ENCODE assay signal across 8 mouse cellular contexts in genomic region chr17:17373918-17374910, GRCm38 (mm10). TPM values are rescaled to one million over a fixed set of nuclear protein-coding genes. Genes with fewer than 3 reads are reported as not detected.
DNase-seq lines count a peak whose midpoint lies in the region; ATAC-seq lines count a peak whose summit lies in the region.

TSS of gene Riok2 (plus strand) at chr17:17374309.

- peaks cover 0 to 9% of the 10 kb centered on the region in 2 experiments; a peak in 1 of 4 replicates for H3K4me1 ChIP-seq in heart, embryonic 14.5 days (ENCODE audit: control insufficient read depth in 2 of 2, insufficient read depth in 2 of 2, low read length in 2 of 2)
- H3K4me1 ChIP-seq in liver, embryonic 13.5 days (replicated peaks) = peaks cover 26% of the 10 kb centered on the region
- no peaks in the 10 kb centered on the region for H3K4me1 ChIP-seq in stomach, embryonic 16.5 days (ENCODE audit: control insufficient read depth, insufficient read depth, low read length)

- peak within 1 kb of the TSS; percentile 90 for H3K9ac ChIP-seq in heart, embryonic 14.5 days (ENCODE audit: low read length)
- H3K9ac ChIP-seq in liver, embryonic 13.5 days = peak within 1 kb of the TSS; percentile 80
- H3K9ac ChIP-seq in stomach, embryonic 16.5 days (ENCODE audit: low read length) = peak within 1 kb of the TSS; percentile 84

- no peaks in the 10 kb centered on the region for H3K9me3 ChIP-seq in heart, embryonic 14.5 days (ENCODE audit: control insufficient read depth, low read length)
- no peaks in the 10 kb centered on the region for H3K9me3 ChIP-seq in liver, embryonic 13.5 days (replicated peaks)
- no peaks in the 10 kb centered on the region for H3K9me3 ChIP-seq in stomach, embryonic 16.5 days (replicated peaks; ENCODE audit: control insufficient read depth, low read length)

- peak; percentile 94 for ATAC-seq in CD4-positive, CD25-positive, alpha-beta regulatory T cell, adult 4 months
- peak; percentile 97 for ATAC-seq in heart, embryonic 14.5 days (ENCODE audit: insufficient number of reproducible peaks, insufficient read depth, low FRiP score, low read depth)
- peak; percentile 98 for ATAC-seq in liver, embryonic 13.5 days (ENCODE audit: low read depth)
- peak; percentile 98 for ATAC-seq in stomach, embryonic 16.5 days (ENCODE audit: insufficient read depth, low FRiP score)

- H3K27ac ChIP-seq in heart, embryonic 14.5 days (replicated peaks in 1 of 2; ENCODE audit: control insufficient read depth in 1 of 2, insufficient read depth in 1 of 2, low read depth in 2 of 2, low read length in 2 of 2) = peak within 1 kb of the TSS; percentile 75 to 83
- H3K27ac ChIP-seq in liver, embryonic 13.5 days = peak within 1 kb of the TSS; percentile 80
- peak within 1 kb of the TSS; percentile 89 for H3K27ac ChIP-seq in stomach, embryonic 16.5 days (ENCODE audit: low read length)

- H3K27me3 ChIP-seq in heart, embryonic 14.5 days (ENCODE audit: control insufficient read depth, insufficient read depth, low read length) = no peaks in the 10 kb centered on the region
- no peaks in the 10 kb centered on the region for H3K27me3 ChIP-seq in liver, embryonic 13.5 days
- H3K27me3 ChIP-seq in stomach, embryonic 16.5 days (ENCODE audit: control insufficient read depth, insufficient read depth, low read length) = no peaks in the 10 kb centered on the region

- peaks cover 22% of the 10 kb centered on the region for H3K36me3 ChIP-seq in heart, embryonic 14.5 days (ENCODE audit: control insufficient read depth, insufficient read depth, low read length)
- H3K36me3 ChIP-seq in liver, embryonic 13.5 days = peaks cover 14% of the 10 kb centered on the region
- 0 out of 2 replicates have a peak, but pooled peaks cover 7% of the 10 kb centered on the region for H3K36me3 ChIP-seq in stomach, embryonic 16.5 days (ENCODE audit: control insufficient read depth, insufficient read depth, low read length)

- H3K4me3 ChIP-seq in heart, embryonic 14.5 days (ENCODE audit: control insufficient read depth in 1 of 2, insufficient read depth in 1 of 2, low read depth in 1 of 2, low read length in 2 of 2) = peak within 1 kb of the TSS; percentile 77 to 97
- H3K4me3 ChIP-seq in liver, embryonic 13.5 days (replicated peaks) = peak within 1 kb of the TSS; percentile 74
- H3K4me3 ChIP-seq in stomach, embryonic 16.5 days (replicated peaks; ENCODE audit: low read length) = peak within 1 kb of the TSS; percentile 83

- peak within 1 kb of the TSS; percentile 81 for H3K4me2 ChIP-seq in heart, embryonic 14.5 days (ENCODE audit: low read length)
- peak within 1 kb of the TSS; percentile 73 for H3K4me2 ChIP-seq in liver, embryonic 13.5 days
- peak within 1 kb of the TSS; percentile 60 for H3K4me2 ChIP-seq in stomach, embryonic 16.5 days (ENCODE audit: low read depth, low read length)

- under 1% methylated on average over 48 of the region's 48 CpGs for WGBS in heart, embryonic 14.5 days
- under 1% methylated on average over 48 of the region's 48 CpGs for WGBS in liver, embryonic 13.5 days (ENCODE audit: insufficient replicate concordance)
- WGBS in stomach, embryonic 16.5 days = under 1% methylated on average over 48 of the region's 48 CpGs

- peak; percentile 97 for DNase-seq in c-Kit-negative CD71-positive TER-119-positive erythroid progenitor cells, embryonic 14.5 days (ENCODE audit: low read depth, low spot score)
- DNase-seq in fibroblast of lung, adult 2 months (ENCODE audit: low read depth) = peak; percentile 100
- DNase-seq in kidney, postnatal 14 days = peak; percentile 98
- peak; percentile 88 for DNase-seq in liver, embryonic 13.5 days
- DNase-seq in neural tube, embryonic 10.5 days (ENCODE audit: extremely low spot score, low spot score) = peak; percentile 93

RNA-seq across cellular contexts. Expression of gene Riok2, which starts in this region (rescaled TPM):
- polyA plus RNA-seq in CD4-positive, CD25-positive, alpha-beta regulatory T cell, adult 4 months (2017; shearing (Covaris generic)) = 10 to 100 TPM; 35.3 to 36.4 TPM
- polyA plus RNA-seq in heart, embryonic 14.5 days (2014; fragmentation: Nextera tagmentation; extraction: Ambion mirVana) = 22.6 and 22.7 TPM in 2 replicates
- 17.0 and 19.1 TPM in 2 replicates for polyA plus RNA-seq in liver, embryonic 13.5 days (2015; fragmentation: Nextera tagmentation; extraction: Ambion mirVana)
- polyA plus RNA-seq in stomach, embryonic 16.5 days (2015; fragmentation: Nextera tagmentation; extraction: Ambion mirVana) = 21.8 and 24.9 TPM in 2 replicates

Comparison
In these comparisons a context has a peak if more than half of its experiments do, and no peak if none do; other contexts are left out.
1. Peak in every context shown above with its lines: DNase-seq, ATAC-seq, H3K4me3 ChIP-seq and H3K27ac ChIP-seq.